Mouse (Mus musculus): ENCODE results near the gene Fthl17b. TPM values are rescaled to one million over a fixed set of nuclear protein-coding genes. Genes with fewer than 3 reads are reported as not detected.

Gene Fthl17b
- polyA plus RNA-seq, 1 experiment: not detected

DNA sequence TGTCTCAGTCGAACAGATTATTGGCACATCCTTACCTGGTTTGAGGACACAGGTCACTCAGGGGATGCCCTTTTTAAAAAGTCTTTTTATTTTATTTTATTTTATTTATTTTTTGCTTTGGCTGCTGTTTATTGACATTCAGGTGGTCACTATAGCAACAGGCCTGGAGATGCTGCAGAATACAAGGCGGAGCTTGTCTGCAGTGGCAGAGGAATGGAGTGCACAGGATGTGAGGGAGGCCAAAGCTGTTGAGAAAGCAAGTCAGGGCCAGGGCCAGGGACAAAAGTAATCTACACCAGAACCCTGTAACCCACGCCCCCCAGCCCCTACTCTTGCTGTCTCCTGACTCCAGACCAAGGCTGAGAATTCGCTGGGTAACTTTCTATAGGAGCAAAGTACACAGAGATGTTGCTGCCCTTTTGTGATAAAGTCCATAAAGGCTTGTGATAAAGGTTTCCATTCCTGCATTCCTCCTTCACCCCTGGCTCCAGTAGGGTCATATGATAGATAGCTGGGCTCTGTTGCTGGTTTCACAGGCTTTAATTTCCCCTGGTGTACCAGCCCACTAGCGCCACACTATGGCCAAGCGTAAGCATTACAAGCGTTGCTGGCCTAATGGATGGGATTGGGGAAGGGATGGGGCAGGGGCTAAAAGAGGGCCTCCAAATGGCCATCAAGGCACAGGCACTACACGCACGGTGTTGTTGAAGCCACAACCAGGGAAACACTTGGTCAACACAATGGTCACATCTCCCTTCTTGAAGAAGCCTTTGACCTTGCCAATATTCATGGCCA lies 40.8 kb downstream of the Fthl17b start:
- TF ChIP-seq POLR2A (IDR thresholded peaks at IDR 0.05; ENCODE audit: insufficient read depth, low read length) (no peak), EP300 (IDR thresholded peaks at IDR 0.05; ENCODE audit: insufficient read depth, low read depth, low read length) (no peak), CTCF (IDR thresholded peaks at IDR 0.05; ENCODE audit: low read depth, low read length) (peak; percentile 24)

DNA sequence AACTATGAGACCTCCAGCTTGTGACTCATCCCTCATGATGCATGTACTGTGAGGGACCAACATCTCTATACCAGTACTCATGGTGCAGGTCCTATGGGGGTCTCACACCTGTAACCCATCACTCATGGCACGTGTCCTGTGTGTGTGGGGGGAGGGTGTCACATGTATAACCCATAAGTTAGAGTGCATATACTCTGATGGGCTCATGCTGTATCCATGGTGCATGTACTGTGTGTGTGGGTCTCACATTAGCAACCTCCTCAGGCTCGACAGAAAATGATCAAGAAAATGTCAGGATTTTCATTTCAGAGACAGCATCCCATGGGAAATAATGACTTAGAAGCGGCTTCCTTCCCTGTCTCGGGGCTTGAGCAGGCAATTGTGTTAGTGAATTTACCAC lies 41.7 kb downstream of the Fthl17b start:
- Histone ChIP-seq H3K27ac (ENCODE audit: insufficient read depth, low read length) (no peak overlapping the region), H3K27me3 (ENCODE audit: control insufficient read depth, insufficient read depth, low read length, poor library complexity, severe bottlenecking) (no peaks in the 10 kb centered on the region), H3K36me3 (ENCODE audit: control insufficient read depth, insufficient read depth, low read length, poor library complexity, severe bottlenecking) (no peaks in the 10 kb centered on the region), H3K9ac (ENCODE audit: low read depth, poor library complexity, severe bottlenecking) (no peak overlapping the region), H3K9me3 (replicated peaks; ENCODE audit: control insufficient read depth, insufficient read depth, low read length, poor library complexity, severe bottlenecking) (no peaks in the 10 kb centered on the region), H3K4me1 (ENCODE audit: control insufficient read depth, insufficient read depth, low read length) (no peaks in the 10 kb centered on the region), H3K4me3 (ENCODE audit: low read depth, low read length) (no peak overlapping the region)
- no peak for TF ChIP-seq CTCF (IDR thresholded peaks at IDR 0.05; ENCODE audit: low read depth, low read length)
- no peak for TF ChIP-seq POLR2A (IDR thresholded peaks at IDR 0.05; ENCODE audit: insufficient read depth, low read length)
- no peak for TF ChIP-seq EP300 (IDR thresholded peaks at IDR 0.05; ENCODE audit: insufficient read depth, low read depth, low read length)

More for the DNA sequence above, 40.8 kb downstream of the Fthl17b start:
- Histone ChIP-seq H3K36me3 (ENCODE audit: control insufficient read depth, insufficient read depth, low read length, poor library complexity, severe bottlenecking) (no peaks in the 10 kb centered on the region), H3K27ac (ENCODE audit: insufficient read depth, low read length) (no peak overlapping the region), H3K4me1 (ENCODE audit: control insufficient read depth, insufficient read depth, low read length) (no peaks in the 10 kb centered on the region), H3K4me3 (ENCODE audit: low read depth, low read length) (no peak overlapping the region), H3K9me3 (replicated peaks; ENCODE audit: control insufficient read depth, insufficient read depth, low read length, poor library complexity, severe bottlenecking) (no peaks in the 10 kb centered on the region), H3K27me3 (ENCODE audit: control insufficient read depth, insufficient read depth, low read length, poor library complexity, severe bottlenecking) (no peaks in the 10 kb centered on the region), H3K9ac (ENCODE audit: low read depth, poor library complexity, severe bottlenecking) (no peak overlapping the region)

Other genes with a start within 250 kb of the Fthl17b start
- gene Ssx9, start 214.5 kb downstream of the Fthl17b start, polyA plus RNA-seq (2011; ENCODE audit: insufficient read depth, insufficient read length, low read depth, missing spikeins): not detected in 2 replicates
- gene Ssxb5, start 159.3 kb downstream of the Fthl17b start, polyA plus RNA-seq (2011; ENCODE audit: insufficient read depth, insufficient read length, low read depth, missing spikeins): not detected in 2 replicates
- gene Gm6592, start 119.0 kb downstream of the Fthl17b start, polyA plus RNA-seq (2011; ENCODE audit: insufficient read depth, insufficient read length, low read depth, missing spikeins): not detected in 2 replicates
- not detected in 2 replicates for gene Gm5751, start 88.7 kb downstream of the Fthl17b start, polyA plus RNA-seq (2011; ENCODE audit: insufficient read depth, insufficient read length, low read depth, missing spikeins)
- 0.52 and 0.61 TPM in 2 replicates for gene B630019K06Rik, start 70.6 kb downstream of the Fthl17b start, polyA plus RNA-seq (2011; ENCODE audit: insufficient read depth, insufficient read length, low read depth, missing spikeins)
- gene Fthl17c, start 13.6 kb upstream of the Fthl17b start, polyA plus RNA-seq (2011; ENCODE audit: insufficient read depth, insufficient read length, low read depth, missing spikeins): 1.6 and 2.9 TPM in 2 replicates
- not detected in 2 replicates for gene Fthl17d, start 23.8 kb upstream of the Fthl17b start, polyA plus RNA-seq (2011; ENCODE audit: insufficient read depth, insufficient read length, low read depth, missing spikeins)
- not detected in 2 replicates for gene Fthl17e, start 70.5 kb upstream of the Fthl17b start, polyA plus RNA-seq (2011; ENCODE audit: insufficient read depth, insufficient read length, low read depth, missing spikeins)
- 1.6 TPM in 1 of 2 replicates, not detected in the other for gene Fthl17f, start 100.0 kb upstream of the Fthl17b start, polyA plus RNA-seq (2011; ENCODE audit: insufficient read depth, insufficient read length, low read depth, missing spikeins)
- not detected in 2 replicates for gene 4930402K13Rik, start 141.6 kb upstream of the Fthl17b start, polyA plus RNA-seq (2011; ENCODE audit: insufficient read depth, insufficient read length, low read depth, missing spikeins)
- gene Lancl3, start 236.9 kb upstream of the Fthl17b start, polyA plus RNA-seq (2011; ENCODE audit: insufficient read depth, insufficient read length, low read depth, missing spikeins): 0.49 and 0.61 TPM in 2 replicates